Mouse (Mus musculus) heart, postnatal 0 days (tissue): ENCODE results near the gene Cuta.

Experiments used
- CTCF ChIP-seq: IDR thresholded peaks from 2 replicates; pipeline ENCODE4 v1.5.1; 2016; ENCODE audit warnings: antibody characterized with exemption, control low read depth, low read depth
- EP300 ChIP-seq: IDR thresholded peaks from 2 replicates; pipeline ENCODE4 v1.6.1; 2016; ENCODE audit warnings: antibody characterized with exemption, low read depth

GRCm38 (mm10) chr17:26895578-26895977 is 43.8 kb downstream of the Cuta start:
- TF ChIP-seq CTCF (peak; percentile 96), EP300 (no peak)
